Mouse (Mus musculus): ENCODE measurements around the gene Fam162b.

DNA sequence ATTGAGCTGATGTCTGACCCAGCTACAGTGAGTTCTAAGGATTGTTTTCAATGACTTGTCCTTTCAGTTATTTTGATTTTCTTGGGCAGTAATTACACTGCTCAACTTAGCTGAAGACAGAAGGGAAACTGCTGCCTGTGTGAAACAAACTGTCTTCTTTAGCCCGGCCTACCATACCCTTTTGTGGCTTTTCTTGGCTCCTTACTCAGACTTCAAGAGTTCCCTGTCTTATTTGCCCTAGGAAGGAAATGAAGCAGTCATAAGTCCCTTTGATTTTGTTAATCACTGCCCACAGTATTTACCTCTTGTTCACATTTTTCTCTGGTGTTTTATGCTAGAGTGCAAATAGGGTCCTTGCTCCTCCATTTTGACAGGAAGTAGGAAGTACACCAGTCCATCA, 5.9 kb downstream of the Fam162b start:
- TF ChIP-seq POLR2A (IDR thresholded peaks at IDR 0.05; ENCODE audit: low read depth, low read length) (no peak), CTCF (conservative IDR thresholded peaks at IDR 0.05; ENCODE audit: insufficient read depth, insufficient read length, low read depth, low read length) (no peak)

Measured in kidney, adult 2 months (tissue).